Mouse (Mus musculus) hindbrain, embryonic 11.5 days (tissue): Measurements from ENCODE around the gene Syne4. TPM values are rescaled to one million over a fixed set of nuclear protein-coding genes. Genes with fewer than 3 reads are reported as not detected.

Experiments used
- ATAC-seq: fragments of 200-750 bp; cut with Nextera tagmentation; 2 replicates; pipeline ENCODE4 v1.8.0; 2017; ENCODE audit warnings: mild to moderate bottlenecking, moderate TSS enrichment, moderate library complexity; ENCODE audit not compliant: low FRiP score
- DNase-seq: peaks from one replicate; pipeline ENCODE4 v3.0.0-alpha.2; 2015; ENCODE audit warnings: low spot score
- H3K27ac ChIP-seq: fragments of 300-500 bp; sonication (generic); 2 replicates; pipeline ENCODE4 v1.5.1; 2014; ENCODE audit warnings: mild to moderate bottlenecking, low read depth, low read length
- H3K27me3 ChIP-seq: fragments of 300-500 bp; sonication (generic); 2 replicates; pipeline ENCODE4 v1.6.1; 2014; ENCODE audit warnings: mild to moderate bottlenecking, low read length, moderate library complexity, mixed read lengths; ENCODE audit not compliant: control insufficient read depth, insufficient read depth
- H3K36me3 ChIP-seq: fragments of 300-500 bp; sonication (generic); 2 replicates; pipeline ENCODE4 v1.6.1; 2014; ENCODE audit warnings: mild to moderate bottlenecking, low read length, moderate library complexity, mixed read lengths; ENCODE audit not compliant: control insufficient read depth, insufficient read depth
- H3K4me1 ChIP-seq: fragments of 300-500 bp; sonication (generic); replicated peaks from 2 replicates; pipeline ENCODE4 v1.6.1; 2014; ENCODE audit warnings: low read length, mixed read lengths; ENCODE audit not compliant: control insufficient read depth, insufficient read depth
- H3K4me2 ChIP-seq: fragments of 300-500 bp; sonication (generic); replicated peaks from 2 replicates; pipeline ENCODE4 v1.6.1; 2014; ENCODE audit warnings: mild to moderate bottlenecking, low read depth, low read length
- H3K4me3 ChIP-seq: fragments of 300-500 bp; sonication (generic); 2 replicates; pipeline ENCODE4 v1.5.1; 2014; ENCODE audit warnings: low read depth, low read length
- H3K9ac ChIP-seq: fragments of 300-500 bp; sonication (generic); 2 replicates; pipeline ENCODE4 v1.6.1; 2014; ENCODE audit warnings: low read depth, low read length
- H3K9me3 ChIP-seq: fragments of 300-500 bp; sonication (generic); 2 replicates; pipeline ENCODE4 v1.6.1; 2016; ENCODE audit warnings: low read length; ENCODE audit not compliant: control insufficient read depth
- WGBS: fragments of 180-500 bp; shearing (Covaris S2); extraction: QIAGEN DNeasy Blood & Tissue Kit; methylation state at CpG from one replicate; pipeline ENCODE4 v1.1.7; 2014; 5-methylcytosine and 5-hydroxymethylcytosine counted together
- polyA plus RNA-seq: library from polyadenylated mRNA; unstranded; fragments of >200 nt; fragmentation: Nextera tagmentation; extraction: Ambion mirVana; gene quantifications from 2 replicates; pipeline ENCODE4 v1.2.1, GENCODE M21; 2014

The Syne4 gene
- 17.4 and 18.7 TPM in 2 replicates for polyA plus RNA-seq

DNA sequence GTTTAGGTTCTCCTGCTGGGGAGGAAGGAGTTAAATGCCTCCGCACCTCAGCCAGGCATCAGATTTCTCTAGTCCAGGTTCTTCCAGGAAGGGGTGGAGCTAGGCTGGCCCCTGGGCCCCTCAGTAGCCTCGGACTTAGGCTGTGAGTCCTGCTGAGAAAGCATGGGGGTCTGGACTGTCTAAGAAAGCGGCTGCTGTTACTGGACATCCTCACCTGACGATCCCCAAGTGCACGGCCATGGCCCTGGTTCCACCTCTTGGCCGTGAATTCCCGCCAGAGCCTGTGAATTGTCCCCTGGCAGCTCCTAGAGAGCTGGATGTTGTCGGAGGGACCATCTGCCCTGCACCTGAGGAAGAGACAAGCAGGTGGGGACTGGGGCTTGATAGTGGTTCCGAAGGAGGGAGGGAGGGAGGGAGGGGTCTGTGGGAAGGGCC is at the start of gene Syne4:
Gene Syne4, plus strand, starts transcription at position 87 of the 435 bp plus-strand sequence.
- 6% methylated on average over 9 of the region's 9 CpGs for WGBS
- Histone ChIP-seq H3K27me3 (no peaks in the 10 kb centered on the region), H3K36me3 (no peaks in the 10 kb centered on the region; the same call in 1 of the 2 replicates), H3K4me1 (no peaks in the 10 kb centered on the region), H3K9me3 (no peaks in the 10 kb centered on the region), H3K4me2 (peak within 1 kb of the TSS; percentile 18), H3K9ac (no peak within 1 kb of the TSS), H3K4me3 (peak within 1 kb of the TSS; percentile 13; the same call in 1 of the 2 replicates), H3K27ac (no peak within 1 kb of the TSS)
- ATAC-seq (no peak), DNase-seq (no peak)

DNA sequence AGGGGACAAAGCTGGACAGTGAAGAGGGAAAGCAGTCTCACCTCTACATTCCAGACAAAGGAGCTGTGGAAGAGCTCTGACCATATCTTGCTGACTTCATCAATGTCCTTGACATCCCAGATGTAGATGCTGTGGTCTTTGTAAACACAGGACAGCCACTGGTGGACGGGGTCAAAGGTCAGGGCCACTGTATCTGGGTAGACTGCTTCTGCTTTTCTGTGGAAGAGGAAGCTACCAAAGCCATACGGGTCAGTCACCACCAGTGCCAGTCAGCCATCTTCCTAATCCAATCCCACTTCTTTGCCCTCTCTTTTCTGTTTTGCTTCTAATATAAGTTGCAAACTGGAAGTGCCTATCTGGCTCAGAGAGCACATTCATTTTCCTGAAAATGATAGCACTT is 49.6 kb upstream of the Syne4 start:
- 85% methylated on average over 2 of the region's 2 CpGs for WGBS
- 0 out of 2 replicates have a peak, but pooled peaks cover 2% of the 10 kb centered on the region for H3K36me3 ChIP-seq
- H3K27me3 ChIP-seq, result no peaks in the 10 kb centered on the region
- no peak overlapping the region for H3K27ac ChIP-seq
- DNase-seq, result no peak
- no peaks in the 10 kb centered on the region for H3K9me3 ChIP-seq
- H3K4me2 ChIP-seq, result no peak overlapping the region
- H3K4me1 ChIP-seq, result no peaks in the 10 kb centered on the region
- no peak overlapping the region for H3K4me3 ChIP-seq
- no peak overlapping the region for H3K9ac ChIP-seq
- no peak for ATAC-seq

DNA sequence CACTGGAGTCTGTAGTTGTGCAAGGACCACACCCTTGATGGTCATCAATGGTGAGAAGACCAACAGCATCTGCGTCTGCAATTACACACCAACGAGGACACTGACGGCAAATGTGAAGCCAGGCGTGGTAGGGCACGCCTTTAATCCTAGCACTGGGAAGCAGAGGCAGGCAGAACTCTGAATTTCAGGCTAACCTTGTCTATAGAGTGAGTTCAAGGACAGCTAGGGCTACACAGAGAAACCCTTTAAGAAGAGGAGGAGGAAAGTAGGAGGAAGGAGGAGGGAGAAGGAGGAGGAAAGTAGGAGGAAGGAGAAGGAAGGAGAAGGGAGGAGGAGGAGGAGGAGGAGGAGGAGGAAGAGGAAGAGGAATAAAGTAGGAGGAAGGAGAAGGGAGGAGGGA is 49.1 kb upstream of the Syne4 start:
- WGBS, result 93% methylated on average over 5 of the region's 5 CpGs
- no peak overlapping the region for H3K27ac ChIP-seq
- H3K27me3 ChIP-seq, result no peaks in the 10 kb centered on the region
- no peak overlapping the region for H3K9ac ChIP-seq
- DNase-seq, result no peak
- H3K4me3 ChIP-seq, result no peak overlapping the region
- H3K9me3 ChIP-seq, result no peaks in the 10 kb centered on the region
- H3K36me3 ChIP-seq, result 0 out of 2 replicates have a peak, but pooled peaks cover 2% of the 10 kb centered on the region
- H3K4me2 ChIP-seq, result no peak overlapping the region
- H3K4me1 ChIP-seq, result no peaks in the 10 kb centered on the region
- ATAC-seq, result no peak

DNA sequence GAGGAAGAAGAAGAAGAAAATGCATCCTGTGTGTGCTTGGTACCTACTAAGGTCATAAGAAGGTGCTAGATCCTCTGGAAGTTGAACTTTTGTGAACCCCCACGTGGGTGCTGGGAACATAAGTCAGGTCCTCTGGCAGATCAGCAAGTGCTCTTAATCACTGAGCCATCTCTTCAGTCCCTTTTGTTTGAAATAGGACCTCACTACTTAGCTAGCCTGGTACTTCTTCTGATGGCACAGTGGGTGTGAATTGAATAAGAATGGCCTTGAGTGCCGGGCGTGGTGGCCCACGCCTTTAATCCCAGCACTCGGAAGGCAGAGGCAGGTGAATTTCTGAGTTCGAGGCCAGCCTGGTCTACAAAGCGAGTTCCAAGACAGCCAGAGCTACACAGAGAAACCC is 48.7 kb upstream of the Syne4 start:
- Histone ChIP-seq H3K9me3 (no peaks in the 10 kb centered on the region), H3K9ac (no peak overlapping the region), H3K27me3 (no peaks in the 10 kb centered on the region), H3K27ac (no peak overlapping the region), H3K4me1 (no peaks in the 10 kb centered on the region), H3K4me3 (no peak overlapping the region), H3K4me2 (no peak overlapping the region), H3K36me3 (0 out of 2 replicates have a peak, but pooled peaks cover 2% of the 10 kb centered on the region)
- ATAC-seq, result no peak
- 93% methylated on average over 7 of the region's 7 CpGs for WGBS
- DNase-seq, result no peak

DNA sequence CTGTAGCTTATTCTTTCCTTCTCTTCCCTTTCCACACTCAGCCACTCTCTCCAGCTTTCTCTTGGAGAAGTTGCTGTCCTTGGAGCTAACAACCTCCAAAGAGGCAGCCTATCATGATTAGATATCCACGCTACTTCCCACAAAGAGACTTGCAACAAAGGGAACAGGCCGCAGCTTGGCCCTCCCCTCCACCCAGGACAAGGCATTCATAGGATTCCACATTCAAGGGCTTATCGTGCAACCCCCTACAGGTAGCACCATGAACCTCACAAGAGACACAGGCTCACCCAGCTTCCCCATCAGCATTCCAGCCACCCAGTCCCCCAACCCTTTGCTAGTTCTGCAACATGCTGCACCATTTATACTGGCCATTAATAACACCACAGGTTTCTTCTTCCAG is 47.8 kb upstream of the Syne4 start:
- Histone ChIP-seq H3K36me3 (0 out of 2 replicates have a peak, but pooled peaks cover 2% of the 10 kb centered on the region), H3K4me2 (no peak overlapping the region), H3K4me1 (no peaks in the 10 kb centered on the region), H3K4me3 (no peak overlapping the region), H3K9me3 (no peaks in the 10 kb centered on the region), H3K27ac (no peak overlapping the region), H3K9ac (no peak overlapping the region), H3K27me3 (no peaks in the 10 kb centered on the region)
- ATAC-seq, result no peak
- WGBS, result 87% methylated on average over 3 of the region's 3 CpGs
- no peak for DNase-seq

DNA sequence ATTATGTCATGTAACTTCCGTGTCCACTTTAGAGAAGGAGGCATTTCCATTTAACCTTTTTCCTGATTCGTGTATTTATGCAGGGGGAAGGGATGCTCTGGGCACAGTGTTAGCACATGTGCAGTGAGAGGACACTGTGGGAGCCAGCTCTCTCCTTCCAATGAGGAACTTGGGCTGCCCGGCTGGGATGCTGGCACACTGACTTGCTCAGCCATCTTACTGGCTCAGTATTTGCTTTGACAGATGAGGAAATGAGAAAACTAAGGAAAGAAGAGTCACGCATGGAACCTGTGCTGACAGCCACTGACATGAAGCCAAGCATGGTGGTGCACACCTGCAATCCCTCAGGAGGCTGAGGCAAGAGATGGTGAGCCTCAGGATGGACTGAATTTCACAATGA is 45.0 kb upstream of the Syne4 start:
- no peak overlapping the region for H3K4me3 ChIP-seq
- H3K27ac ChIP-seq, result no peak overlapping the region
- H3K27me3 ChIP-seq, result no peaks in the 10 kb centered on the region
- DNase-seq (no peak), ATAC-seq (no peak)
- WGBS, result 92% methylated on average over 4 of the region's 4 CpGs
- H3K36me3 ChIP-seq, result no peaks in the 10 kb centered on the region
- H3K4me2 ChIP-seq, result no peak overlapping the region
- no peaks in the 10 kb centered on the region for H3K9me3 ChIP-seq
- H3K4me1 ChIP-seq, result no peaks in the 10 kb centered on the region
- no peak overlapping the region for H3K9ac ChIP-seq

DNA sequence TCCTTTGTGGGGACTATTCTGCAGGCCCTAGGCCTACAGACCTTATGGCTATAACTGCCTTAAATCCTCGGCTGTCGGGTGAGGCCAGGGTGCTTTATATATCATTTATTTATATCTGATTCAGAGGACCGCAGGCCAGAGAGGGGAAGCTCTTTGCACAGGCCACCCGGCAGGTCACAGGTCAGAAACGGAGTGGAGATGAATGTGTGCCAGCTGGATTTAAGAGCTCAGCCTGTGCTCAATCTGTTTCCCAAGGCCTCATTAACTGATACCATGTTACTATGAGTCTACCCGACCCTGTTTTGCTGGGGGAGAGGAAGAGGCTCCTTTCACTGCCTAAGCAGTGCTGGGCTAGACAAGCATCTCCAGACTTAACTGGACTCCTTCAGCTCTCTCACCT is 40.2 kb upstream of the Syne4 start:
- H3K9me3 ChIP-seq, result no peaks in the 10 kb centered on the region
- ATAC-seq (no peak), DNase-seq (no peak)
- no peaks in the 10 kb centered on the region for H3K27me3 ChIP-seq
- no peak overlapping the region for H3K4me2 ChIP-seq
- no peaks in the 10 kb centered on the region for H3K36me3 ChIP-seq
- H3K9ac ChIP-seq, result no peak overlapping the region
- no peak overlapping the region for H3K4me3 ChIP-seq
- no peaks in the 10 kb centered on the region for H3K4me1 ChIP-seq
- WGBS, result 86% methylated on average over 6 of the region's 6 CpGs
- no peak overlapping the region for H3K27ac ChIP-seq

DNA sequence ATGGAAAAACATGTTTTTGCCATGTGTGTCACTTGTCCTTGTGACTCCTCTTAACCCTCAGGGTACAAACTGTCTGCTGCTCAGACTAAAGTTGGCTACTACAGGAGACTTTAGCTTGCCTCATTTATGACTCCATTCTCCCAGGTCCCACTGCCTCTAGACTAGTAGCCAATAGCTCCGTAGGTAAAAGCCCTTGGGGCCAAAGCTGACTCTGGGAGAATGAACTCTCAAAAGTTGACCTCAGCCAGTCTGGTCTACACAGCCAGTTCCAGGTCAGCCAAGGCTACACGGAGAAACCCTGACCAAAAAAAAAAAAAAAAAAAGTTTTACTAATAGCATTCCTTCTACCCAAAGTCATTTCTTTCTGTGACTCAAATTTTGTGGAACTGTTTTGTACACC is 35.7 kb upstream of the Syne4 start:
- Histone ChIP-seq H3K4me1 (no peaks in the 10 kb centered on the region), H3K36me3 (no peaks in the 10 kb centered on the region), H3K4me2 (no peak overlapping the region), H3K9ac (no peak overlapping the region), H3K27me3 (no peaks in the 10 kb centered on the region), H3K27ac (no peak overlapping the region), H3K4me3 (no peak overlapping the region), H3K9me3 (no peaks in the 10 kb centered on the region)
- WGBS, result 66% methylated on average over 2 of the region's 2 CpGs
- ATAC-seq, result no peak
- DNase-seq, result no peak

DNA sequence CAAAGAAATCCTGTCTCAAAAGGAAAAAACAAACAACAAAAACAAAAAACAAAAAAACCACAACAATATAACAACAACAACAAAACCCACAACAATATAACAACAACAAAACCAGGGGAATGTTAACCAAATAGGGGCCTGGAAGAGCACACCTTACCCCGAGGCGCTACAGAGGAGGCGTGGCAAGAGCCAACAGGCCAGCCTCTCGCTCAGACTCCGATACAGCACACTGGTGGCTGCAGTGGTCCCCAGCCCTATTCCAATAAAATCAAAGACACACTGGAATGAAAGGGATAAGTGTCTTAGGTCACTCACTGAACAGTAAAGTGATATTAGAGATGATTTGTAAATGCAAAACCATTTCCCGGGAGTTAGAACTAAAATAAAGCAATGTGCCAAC is 35.1 kb upstream of the Syne4 start:
- Histone ChIP-seq H3K4me1 (no peaks in the 10 kb centered on the region), H3K9ac (peak overlapping the region; percentile 49), H3K27me3 (no peaks in the 10 kb centered on the region), H3K27ac (peak overlapping the region; percentile 84; the same call in 1 of the 2 replicates), H3K4me3 (peak overlapping the region; percentile 67), H3K4me2 (peak overlapping the region; percentile 79), H3K36me3 (no peaks in the 10 kb centered on the region), H3K9me3 (no peaks in the 10 kb centered on the region)
- 0% methylated on average over 6 of the region's 6 CpGs for WGBS
- DNase-seq (no peak), ATAC-seq (peak; percentile 17; the same call in 1 of the 2 replicates)
